18 mouse cellular contexts compared by ENCODE assay signal in genomic region chr10:8807581-8807980, GRCm38 (mm10).
DNase-seq lines count a peak whose midpoint lies in the region; ATAC-seq and TF ChIP-seq lines count a peak whose summit lies in the region.
"Had no signal": no experiment of that assay in that cellular context is flagged by ENCODE, and none has a peak within 500 bp of the region (broad histone marks: within the 10 kb centered on the region; RNA-seq: fewer than 3 reads in every experiment).

No protein-coding gene starts in this region.

- no peak overlapping the region for H3K4me2 ChIP-seq in liver, postnatal 0 days (ENCODE audit: low read depth, low read length)
- no peak overlapping the region for H3K4me2 ChIP-seq in lung, postnatal 0 days (replicated peaks; ENCODE audit: low read depth, low read length)
- H3K4me2 ChIP-seq: liver, embryonic 15.5 days had no signal

- TF ChIP-seq POLR2A in heart, adult 2 months (IDR thresholded peaks at IDR 0.05; ENCODE audit: insufficient read depth, low read depth, low read length): no peak
- no peak for TF ChIP-seq POLR2A in liver, adult 2 months (IDR thresholded peaks at IDR 0.05; ENCODE audit: extremely low read depth, insufficient read depth, low read length)

- H3K36me3 ChIP-seq in heart, adult 2 months (ENCODE audit: control insufficient read depth, insufficient read depth, low read length): peaks cover 5% of the 10 kb centered on the region; the same call in 1 of the 2 replicates
- peaks cover 10% of the 10 kb centered on the region for H3K36me3 ChIP-seq in liver, adult 2 months (ENCODE audit: control insufficient read depth, insufficient read depth, low read length)
- no peaks in the 10 kb centered on the region; the same call in 1 of the 2 replicates for H3K36me3 ChIP-seq in liver, postnatal 0 days (replicated peaks; ENCODE audit: insufficient read depth, low read length)
- H3K36me3 ChIP-seq in lung, postnatal 0 days (ENCODE audit: insufficient read depth, low read length): 0 out of 2 replicates have a peak, but pooled peaks cover 9% of the 10 kb centered on the region
- H3K36me3 ChIP-seq: G1E; liver, embryonic 15.5 days had no signal

- H3K4me3 ChIP-seq in heart, adult 2 months: no peak overlapping the region
- no peak overlapping the region for H3K4me3 ChIP-seq in liver, adult 2 months (ENCODE audit: insufficient read depth, low read depth, low read length)
- H3K4me3 ChIP-seq in liver, postnatal 0 days (ENCODE audit: low read depth, low read length): no peak overlapping the region
- H3K4me3 ChIP-seq in lung, postnatal 0 days (ENCODE audit: low read depth, low read length): no peak overlapping the region
- H3K4me3 ChIP-seq: erythroblast, embryonic 14.5 days; heart, embryonic 10.5 days; liver, embryonic 15.5 days had no signal

- TF ChIP-seq EP300 in heart, adult 2 months (IDR thresholded peaks at IDR 0.05; ENCODE audit: insufficient read depth, low read depth, low read length): no peak
- no peak for TF ChIP-seq EP300 in liver, postnatal 0 days (IDR thresholded peaks at IDR 0.05; ENCODE audit: low read depth)
- no peak for TF ChIP-seq EP300 in lung, postnatal 0 days (IDR thresholded peaks at IDR 0.05)

- intact Hi-C loops in heart, adult 2 months (cut with DNase I): loop anchor here (5.0 kb wide), 1 partner anchor 80 kb away; the partner anchor contains the start of gene Sash1
- intact Hi-C loops in heart, postnatal 14 days (cut with DNase I): loop anchor here (5.0 kb wide), 1 partner anchor 80 kb away; the partner anchor contains the start of gene Sash1

- no peak for ATAC-seq in liver, postnatal 0 days
- no peak for ATAC-seq in lung, postnatal 0 days
- ATAC-seq: forebrain, embryonic 16.5 days; hindbrain, embryonic 16.5 days had no signal

- no peaks in the 10 kb centered on the region for H3K27me3 ChIP-seq in heart, adult 2 months (ENCODE audit: control insufficient read depth, insufficient read depth, low read length)
- H3K27me3 ChIP-seq in liver, adult 2 months (ENCODE audit: control insufficient read depth, insufficient read depth, low read length): no peaks in the 10 kb centered on the region
- H3K27me3 ChIP-seq in liver, postnatal 0 days (ENCODE audit: insufficient read depth, low read length): no peaks in the 10 kb centered on the region
- H3K27me3 ChIP-seq in lung, postnatal 0 days (replicated peaks; ENCODE audit: insufficient read depth, low read length): no peaks in the 10 kb centered on the region
- H3K27me3 ChIP-seq: liver, embryonic 15.5 days had no signal

- DNase-seq in heart, adult 2 months: no peak
- no peak for DNase-seq in heart, postnatal 14 days
- peak; percentile 31 for DNase-seq in liver, adult 2 months (ENCODE audit: extremely low read depth, low read depth, low spot score)
- no peak for DNase-seq in liver, postnatal 0 days
- peak; percentile 13 for DNase-seq in cerebellum, adult 9-10 months
- peak; percentile 93 for DNase-seq in gonadal fat pad, adult 2 months (ENCODE audit: low read depth)
- DNase-seq in lung, postnatal 0 days (ENCODE audit: low spot score): no peak
- DNase-seq: adrenal gland, postnatal 10 days; midbrain, embryonic 14.5 days; right cerebral cortex, postnatal 14 days; thymus, adult 18-20 months had no signal

- WGBS in heart, adult 2 months: 57% methylated on average over 9 of the region's 9 CpGs
- 47% methylated on average over 9 of the region's 9 CpGs for WGBS in liver, adult 2 months
- 78% methylated on average over 9 of the region's 9 CpGs for WGBS in liver, postnatal 0 days (ENCODE audit: insufficient replicate concordance)
- WGBS in lung, postnatal 0 days: 88% methylated on average over 9 of the region's 9 CpGs

- H3K79me2 ChIP-seq in heart, adult 2 months (replicated peaks; ENCODE audit: control insufficient read depth, insufficient read depth, low read length): no peaks in the 10 kb centered on the region
- H3K79me2 ChIP-seq in liver, adult 2 months (ENCODE audit: control insufficient read depth, insufficient read depth, low read length): 0 out of 2 replicates have a peak, but pooled peaks cover 4% of the 10 kb centered on the region

- H3K4me1 ChIP-seq in heart, adult 2 months (ENCODE audit: control insufficient read depth, insufficient read depth, low read length): peaks cover 35% of the 10 kb centered on the region
- H3K4me1 ChIP-seq in liver, adult 2 months (ENCODE audit: control insufficient read depth, insufficient read depth, low read length): peaks cover 6% of the 10 kb centered on the region; the same call in 1 of the 2 replicates
- H3K4me1 ChIP-seq in liver, postnatal 0 days (ENCODE audit: insufficient read depth): no peaks in the 10 kb centered on the region; the same call in none of the 2 replicates
- H3K4me1 ChIP-seq in lung, postnatal 0 days (ENCODE audit: insufficient read depth, low read depth, low read length): peaks cover 12% of the 10 kb centered on the region; the same call in 1 of the 2 replicates
- H3K4me1 ChIP-seq: liver, embryonic 15.5 days had no signal

- TF ChIP-seq CTCF in heart, adult 2 months (IDR thresholded peaks at IDR 0.05): no peak
- TF ChIP-seq CTCF in liver, adult 2 months (IDR thresholded peaks at IDR 0.05; ENCODE audit: low read depth, low read length): no peak
- no peak for TF ChIP-seq CTCF in liver, postnatal 0 days (IDR thresholded peaks at IDR 0.05; ENCODE audit: low read depth)
- no peak for TF ChIP-seq CTCF in lung, postnatal 0 days (IDR thresholded peaks at IDR 0.05)

- no peaks in the 10 kb centered on the region for H3K9me3 ChIP-seq in liver, postnatal 0 days (ENCODE audit: low read length)
- H3K9me3 ChIP-seq in lung, postnatal 0 days (ENCODE audit: low read length): no peaks in the 10 kb centered on the region
- H3K9me3 ChIP-seq: heart, embryonic 10.5 days; liver, embryonic 15.5 days had no signal

- H3K9ac ChIP-seq in heart, adult 2 months (ENCODE audit: low read depth, low read length): no peak overlapping the region
- no peak overlapping the region for H3K9ac ChIP-seq in liver, adult 2 months (ENCODE audit: low read depth, low read length)
- no peak overlapping the region for H3K9ac ChIP-seq in liver, postnatal 0 days (replicated peaks)
- H3K9ac ChIP-seq in lung, postnatal 0 days (replicated peaks; ENCODE audit: low read depth): no peak overlapping the region
- H3K9ac ChIP-seq: liver, embryonic 15.5 days had no signal

- H3K27ac ChIP-seq in heart, adult 2 months: peak overlapping the region; percentile 22
- no peak overlapping the region for H3K27ac ChIP-seq in liver, adult 2 months (replicated peaks; ENCODE audit: insufficient read depth, low read depth, low read length)
- no peak overlapping the region for H3K27ac ChIP-seq in liver, postnatal 0 days (ENCODE audit: low read depth)
- no peak overlapping the region for H3K27ac ChIP-seq in lung, postnatal 0 days (ENCODE audit: low read length)
- H3K27ac ChIP-seq: heart, embryonic 10.5 days; kidney, postnatal 0 days; liver, embryonic 15.5 days had no signal

Comparison
In these comparisons a context has a peak if more than half of its experiments do, and no peak if none do; other contexts are left out.
1. DNase-seq: peak in liver, adult 2 months (single experiment), cerebellum, adult 9-10 months (single experiment) and gonadal fat pad, adult 2 months (single experiment); none in heart, adult 2 months (0 of 2), heart, postnatal 14 days (0 of 2), liver, postnatal 0 days (single experiment) and lung, postnatal 0 days (single experiment).